Mouse (Mus musculus): ENCODE measurements around the gene Adgrd1.
"Not testable (repeated sequence)": the region's sequence is repeated elsewhere in the genome, so short reads cannot be mapped to it uniquely, and the experiment has no call there.

Gene Adgrd1

DNA sequence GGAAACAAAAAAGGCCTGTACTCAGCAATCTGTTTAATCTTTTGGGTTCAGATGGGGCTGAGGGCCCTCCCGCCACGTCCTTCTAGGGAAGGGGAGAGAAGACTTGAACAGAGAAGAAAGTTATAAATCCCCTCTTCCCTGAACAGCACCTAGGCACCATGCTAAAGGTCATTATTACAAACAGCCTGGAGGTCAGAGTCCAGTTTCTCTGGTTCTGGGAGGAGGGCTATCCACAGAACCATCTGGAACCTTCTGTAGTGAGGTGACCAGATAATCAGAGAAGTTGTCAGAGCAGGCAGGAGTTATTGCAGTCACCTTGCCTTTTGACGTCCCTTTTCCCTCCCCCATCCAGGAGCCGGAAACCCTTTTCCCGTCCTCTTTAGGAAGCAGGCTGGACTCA lies 2.3 kb upstream of the Adgrd1 start:
- DNase-seq: peak; percentile 23

DNA sequence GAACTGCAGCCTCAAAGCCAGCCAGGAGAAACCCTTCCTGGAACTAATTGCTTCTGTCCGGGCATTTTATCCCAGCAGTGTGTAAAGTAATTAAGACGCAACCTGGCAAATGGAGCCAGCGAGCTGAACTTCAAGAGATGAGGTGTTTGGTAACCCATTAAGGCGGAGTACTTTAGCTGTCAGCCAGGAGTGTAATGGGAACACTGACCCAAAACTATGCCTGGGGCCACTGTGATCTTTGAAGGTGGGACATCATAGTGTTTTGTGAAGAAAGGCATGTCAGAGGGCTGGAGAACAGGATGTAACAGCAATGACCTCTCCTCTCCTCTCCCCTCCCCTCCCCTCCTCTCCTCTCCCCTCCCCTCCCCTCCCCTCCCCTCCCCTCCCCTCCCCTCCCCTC lies 7.5 kb downstream of the Adgrd1 start:
- no peak for DNase-seq

DNA sequence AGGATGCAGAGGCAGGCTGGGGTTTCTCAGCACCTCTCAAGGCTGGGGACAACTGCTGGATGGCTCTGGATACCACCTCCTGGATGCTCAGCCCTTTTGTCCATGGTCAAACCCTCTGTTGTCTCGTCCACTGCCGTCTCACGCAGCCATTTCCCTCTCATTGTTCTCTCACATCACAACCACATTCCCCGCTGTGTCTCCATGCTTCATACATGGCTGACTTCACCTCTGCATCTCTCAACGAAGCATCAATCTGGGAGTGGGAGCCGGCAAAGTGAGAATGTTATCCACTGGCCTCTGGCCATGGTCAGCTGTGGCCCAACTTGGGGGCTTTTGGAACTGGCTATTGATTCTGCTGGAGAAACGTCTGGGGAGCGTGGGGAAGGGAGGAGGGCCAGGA lies 15.2 kb downstream of the Adgrd1 start:
- DNase-seq: no peak

DNA sequence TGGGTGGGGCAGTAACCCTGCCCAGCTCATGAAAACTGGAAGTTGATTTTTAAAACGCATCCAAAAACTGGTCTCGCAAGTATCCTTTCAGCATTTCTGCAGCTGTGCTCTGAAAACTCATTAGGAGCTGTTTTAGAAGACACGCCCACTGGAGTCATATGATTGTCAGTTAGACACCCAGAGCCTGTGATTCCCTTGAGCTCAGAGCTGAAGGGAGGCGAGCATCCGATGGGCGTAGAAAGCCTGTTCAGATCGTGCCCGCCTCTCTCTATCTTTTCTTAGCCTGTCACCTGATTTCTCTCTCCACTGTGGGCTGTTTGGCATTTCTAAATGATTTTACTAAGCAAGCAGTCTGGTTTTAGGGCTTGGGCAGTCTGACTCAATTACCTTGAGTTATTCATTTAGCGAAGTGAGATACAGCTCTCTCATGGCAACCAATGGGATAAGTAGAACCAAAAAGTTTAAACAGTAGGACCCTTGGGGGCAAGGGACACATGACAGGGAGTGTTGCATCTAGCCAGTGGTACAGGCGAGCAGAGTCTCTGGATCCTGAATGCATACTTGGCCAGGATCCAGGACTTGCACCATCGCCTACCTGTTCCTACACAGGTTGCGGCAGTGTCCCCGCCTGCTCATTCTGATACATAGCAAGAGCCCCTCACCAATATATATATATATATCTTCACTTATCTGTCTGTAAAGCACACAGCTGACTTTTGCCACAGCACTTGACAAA lies 17.4 kb downstream of the Adgrd1 start:
- no peak for DNase-seq

DNA sequence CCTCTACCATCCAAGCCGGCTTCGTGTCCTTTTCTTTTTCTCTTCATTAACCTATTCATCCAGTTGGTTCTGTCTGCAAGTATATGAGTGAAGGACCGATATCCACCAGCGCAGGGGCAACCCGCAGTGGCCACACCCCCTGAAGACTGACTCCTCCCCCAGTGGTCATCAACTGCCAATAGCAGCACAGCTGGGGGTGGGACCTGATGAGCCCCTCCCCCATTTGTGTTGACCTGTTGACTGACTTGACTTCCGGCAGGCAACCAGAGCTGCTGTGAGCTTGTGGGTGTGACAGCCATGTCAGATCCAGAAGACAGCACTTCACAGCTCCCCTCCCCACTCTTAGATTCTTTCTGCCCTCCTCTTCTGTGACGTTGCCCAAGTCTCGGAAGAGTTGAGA lies 19.7 kb downstream of the Adgrd1 start:
- no peak for DNase-seq

DNA sequence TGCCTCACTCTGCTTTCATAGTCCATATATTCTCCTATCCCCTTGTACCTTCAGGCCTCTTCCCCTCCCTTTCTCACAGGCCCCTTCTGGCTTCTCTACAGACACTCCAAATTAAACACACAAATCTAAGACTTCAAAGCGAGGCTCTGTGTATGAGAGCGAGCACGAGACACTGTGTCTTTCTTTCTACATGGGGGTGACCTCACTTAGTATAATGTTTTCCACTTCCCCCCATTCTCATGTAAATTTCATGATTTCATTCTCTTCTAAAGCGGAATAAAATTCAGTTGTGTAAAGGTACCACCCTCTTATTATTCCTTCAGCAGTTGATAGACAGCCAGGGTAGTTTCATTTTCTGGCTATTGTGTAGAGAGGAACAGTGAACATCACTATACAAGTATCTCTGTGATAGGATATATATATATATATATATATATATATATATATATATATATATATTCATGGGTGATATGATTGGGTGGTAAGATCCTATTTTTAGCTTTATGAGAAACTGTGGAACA lies 21.1 kb downstream of the Adgrd1 start:
- DNase-seq: no peak

DNA sequence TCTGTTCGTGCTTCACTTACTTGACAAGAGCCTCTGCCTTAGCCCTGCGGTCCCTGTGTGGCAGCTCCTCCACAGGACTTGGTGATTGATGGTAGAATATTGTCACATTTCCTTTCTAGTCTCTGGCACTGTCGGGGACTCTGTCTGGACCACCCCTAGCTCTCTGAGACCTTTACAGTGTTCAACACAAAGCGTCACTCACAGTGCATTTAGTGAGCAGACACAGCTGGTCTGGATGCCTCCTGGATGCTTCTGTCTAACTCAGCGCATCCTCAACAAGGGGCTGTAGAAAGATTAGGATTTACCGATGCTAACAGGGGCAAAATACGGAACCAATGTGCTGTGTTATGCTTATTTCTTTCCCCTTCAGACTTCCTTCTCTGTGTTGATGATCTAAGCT lies 22.0 kb downstream of the Adgrd1 start:
- DNase-seq: no peak

DNA sequence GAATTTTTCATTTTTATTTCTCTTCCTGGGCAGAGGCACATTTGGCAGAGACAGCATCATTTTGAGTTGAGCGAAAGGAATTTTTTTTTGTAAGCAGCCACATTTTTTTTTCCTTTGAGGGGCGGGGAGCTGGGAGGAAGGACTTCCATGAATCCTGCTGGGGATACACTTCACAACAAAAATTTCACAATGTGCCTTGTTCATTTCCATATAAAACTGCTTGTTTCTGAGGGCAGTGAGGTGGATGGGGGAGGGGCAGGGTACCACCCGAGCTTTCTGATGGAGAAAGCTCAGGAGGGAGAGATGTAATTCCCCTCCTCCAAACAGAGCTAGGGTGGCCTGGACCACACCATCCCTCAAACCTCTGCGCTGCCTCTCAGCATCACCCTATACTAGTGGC lies 22.6 kb downstream of the Adgrd1 start:
- no peak for DNase-seq

DNA sequence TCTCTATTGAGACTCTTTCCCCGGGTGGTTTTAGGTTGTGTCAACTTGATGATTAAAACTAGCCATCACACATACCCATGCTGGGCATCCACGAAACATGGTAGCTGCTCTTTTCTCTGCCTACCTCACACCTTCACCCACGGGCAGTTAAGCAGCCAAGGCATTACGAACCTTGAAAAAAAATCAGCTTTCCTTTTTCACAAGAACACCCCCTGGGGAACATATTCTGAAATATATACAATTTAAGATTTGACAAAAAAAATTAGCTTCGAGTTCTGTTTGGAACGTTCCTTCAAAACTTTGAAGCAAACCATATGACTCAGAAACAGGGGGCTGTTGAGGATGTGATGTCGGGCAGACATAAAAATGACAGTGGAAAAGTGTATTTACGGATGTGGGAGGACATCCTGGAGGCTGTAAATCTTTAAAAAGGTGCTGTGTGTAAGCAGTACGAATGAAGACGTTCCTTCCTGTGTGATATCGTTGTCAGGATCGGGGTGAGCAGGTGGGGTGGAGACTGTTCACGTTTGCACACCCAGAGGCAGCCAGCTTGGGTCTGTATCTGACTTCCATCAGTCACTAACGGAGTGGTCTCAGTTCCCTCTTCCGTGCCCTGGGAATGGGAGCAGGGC lies 25.2 kb downstream of the Adgrd1 start:
- DNase-seq: no peak

DNA sequence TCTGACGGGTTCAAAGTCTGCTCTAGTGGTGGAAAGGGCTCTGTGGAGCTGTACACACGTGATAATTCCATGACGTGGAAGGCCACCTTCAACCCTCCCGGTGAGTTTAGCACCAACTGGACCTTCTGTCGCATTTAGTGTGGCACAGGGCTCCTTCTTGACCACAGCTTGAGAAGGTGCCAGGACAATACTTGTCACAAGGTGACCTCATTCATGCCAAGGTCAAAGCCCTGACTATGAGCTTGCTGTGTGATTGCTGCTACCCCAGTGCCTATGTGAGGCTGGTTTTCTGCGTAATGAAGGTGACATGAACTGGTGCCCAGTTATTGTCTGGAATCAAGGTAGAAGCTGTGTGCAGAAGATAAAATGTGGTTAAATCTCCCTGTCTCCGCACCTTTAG lies 25.9 kb downstream of the Adgrd1 start:
- DNase-seq: no peak

DNA sequence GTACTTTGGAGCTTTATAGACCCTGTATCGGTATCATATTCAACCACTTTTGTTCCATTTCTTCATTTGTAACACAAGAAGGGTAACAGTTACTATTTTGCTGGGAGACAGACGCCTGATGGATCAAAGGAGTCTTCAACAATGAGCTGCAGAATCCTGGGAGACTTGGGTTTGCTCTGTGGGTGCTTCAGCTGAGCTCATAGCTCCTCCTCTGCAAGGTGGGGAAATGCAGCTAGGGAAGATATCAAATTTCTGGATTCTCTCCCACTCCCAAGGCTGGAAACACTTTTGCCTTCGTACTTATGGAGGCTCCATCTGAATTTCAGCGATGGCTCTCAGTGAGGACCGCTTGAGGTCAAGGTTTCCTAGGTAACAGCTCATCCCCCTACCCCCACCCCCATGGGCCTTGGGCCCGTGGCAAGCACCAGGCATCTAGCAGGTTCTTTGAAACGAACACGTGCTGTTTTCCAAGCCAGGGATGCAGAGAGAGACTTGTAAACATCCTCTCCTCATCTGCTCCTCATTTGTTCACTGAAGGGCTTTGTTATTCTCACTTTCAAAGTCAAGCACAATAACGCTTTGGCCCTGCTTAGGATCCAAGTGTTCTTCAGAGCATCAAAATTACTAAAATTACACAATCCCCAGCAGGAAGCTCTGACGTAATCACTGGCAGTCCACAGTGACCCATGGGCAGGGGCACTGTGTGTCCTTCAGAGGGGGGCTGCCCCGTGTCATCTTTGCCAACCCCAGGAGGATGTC lies 27.7 kb downstream of the Adgrd1 start:
- no peak for DNase-seq

DNA sequence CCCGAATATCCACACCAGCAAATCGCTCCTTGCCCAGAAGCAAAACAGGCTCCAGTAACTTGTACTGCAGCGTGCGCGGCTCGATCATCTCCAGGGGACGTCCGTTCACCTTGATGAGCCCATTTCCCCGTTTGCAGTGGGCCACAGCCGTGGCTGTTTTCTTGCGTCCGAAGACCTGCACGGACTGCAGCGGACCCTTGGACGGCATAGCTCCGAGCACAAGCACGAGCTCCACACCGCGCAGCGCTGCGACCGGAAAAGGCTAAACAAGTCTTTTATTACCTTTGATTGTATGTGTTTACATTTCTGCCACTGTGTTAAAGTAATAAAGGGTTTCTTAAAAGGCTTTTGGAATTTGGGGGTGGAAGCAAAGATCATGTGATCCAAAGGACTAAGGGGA lies 31.8 kb downstream of the Adgrd1 start:
- DNase-seq: not testable (repeated sequence)

DNA sequence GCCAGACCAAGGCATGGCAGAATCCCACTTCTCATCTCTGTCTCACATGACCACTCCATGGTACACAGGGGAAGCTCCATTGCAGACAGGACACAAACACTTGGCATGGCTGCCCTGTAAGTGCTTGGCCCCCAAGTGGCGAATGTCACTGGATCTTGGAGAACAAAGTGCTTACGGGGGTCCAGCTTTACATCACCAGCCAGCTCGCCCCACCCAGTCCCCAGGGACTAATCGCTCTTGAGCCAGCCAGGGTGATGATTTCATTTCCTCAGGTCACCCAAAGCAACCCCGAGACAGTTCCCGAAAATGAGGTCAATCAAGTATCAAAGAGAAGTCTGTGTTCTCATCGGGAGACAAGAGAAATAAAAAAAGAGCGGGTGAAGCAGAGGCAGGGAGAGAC lies 33.8 kb downstream of the Adgrd1 start:
- no peak for DNase-seq

DNA sequence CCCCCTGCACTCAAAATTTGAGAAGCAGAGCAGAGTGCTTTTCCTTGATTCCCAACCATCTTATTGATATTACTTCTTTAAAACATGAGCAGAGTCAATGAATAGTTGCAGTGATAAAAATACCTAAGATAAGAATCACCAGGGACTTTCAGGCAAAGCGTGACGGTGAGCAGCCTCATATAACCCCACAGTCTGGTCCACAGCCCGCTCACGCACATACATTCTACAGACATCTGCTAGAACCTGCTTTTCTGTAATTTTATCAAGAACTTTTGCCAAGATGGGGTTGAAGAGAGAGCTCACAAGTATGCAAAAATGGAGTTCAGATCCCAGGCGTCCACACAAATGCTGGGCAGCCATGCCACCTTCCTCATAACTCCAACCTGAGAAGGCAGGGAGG lies 40.9 kb downstream of the Adgrd1 start:
- no peak for DNase-seq

DNA sequence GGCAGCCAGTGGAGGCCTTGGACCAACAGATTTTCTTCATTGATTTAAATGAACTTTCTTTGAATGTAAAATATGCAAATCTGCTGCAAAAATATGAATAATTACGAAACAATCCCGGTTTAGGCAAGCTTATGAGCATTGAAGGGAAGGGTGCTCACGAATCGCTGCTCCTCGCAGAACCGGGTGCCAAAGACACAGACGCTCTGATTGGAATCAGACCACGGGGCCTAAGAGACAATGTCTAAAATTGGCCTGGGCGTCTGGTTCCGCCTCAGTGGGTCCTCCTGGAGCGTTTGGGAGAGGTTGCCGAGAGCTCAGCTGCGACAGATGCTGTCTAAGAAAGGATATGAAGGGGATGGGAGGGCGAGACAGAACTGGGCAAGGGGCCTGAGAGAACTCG lies 42.0 kb downstream of the Adgrd1 start:
- DNase-seq: no peak

DNA sequence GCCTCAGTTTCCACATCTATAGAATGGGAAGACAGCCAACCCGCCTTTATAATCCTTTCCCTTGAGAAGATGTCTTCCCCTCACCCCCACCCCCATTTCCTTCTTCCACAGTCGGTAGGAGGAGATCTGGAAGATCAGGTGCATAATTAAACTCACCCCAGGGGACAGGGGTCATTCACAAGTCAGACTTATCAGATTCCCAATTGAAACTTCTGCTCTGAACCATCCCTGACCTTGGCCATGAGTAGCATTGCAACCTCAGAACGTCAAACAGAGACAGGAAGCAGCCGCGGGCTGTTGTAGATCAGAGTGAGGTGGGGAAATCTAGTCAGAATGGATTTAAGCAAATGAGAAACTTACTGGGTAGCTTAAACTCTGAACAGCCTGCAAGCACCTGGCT lies 46.3 kb downstream of the Adgrd1 start:
- no peak for DNase-seq

DNA sequence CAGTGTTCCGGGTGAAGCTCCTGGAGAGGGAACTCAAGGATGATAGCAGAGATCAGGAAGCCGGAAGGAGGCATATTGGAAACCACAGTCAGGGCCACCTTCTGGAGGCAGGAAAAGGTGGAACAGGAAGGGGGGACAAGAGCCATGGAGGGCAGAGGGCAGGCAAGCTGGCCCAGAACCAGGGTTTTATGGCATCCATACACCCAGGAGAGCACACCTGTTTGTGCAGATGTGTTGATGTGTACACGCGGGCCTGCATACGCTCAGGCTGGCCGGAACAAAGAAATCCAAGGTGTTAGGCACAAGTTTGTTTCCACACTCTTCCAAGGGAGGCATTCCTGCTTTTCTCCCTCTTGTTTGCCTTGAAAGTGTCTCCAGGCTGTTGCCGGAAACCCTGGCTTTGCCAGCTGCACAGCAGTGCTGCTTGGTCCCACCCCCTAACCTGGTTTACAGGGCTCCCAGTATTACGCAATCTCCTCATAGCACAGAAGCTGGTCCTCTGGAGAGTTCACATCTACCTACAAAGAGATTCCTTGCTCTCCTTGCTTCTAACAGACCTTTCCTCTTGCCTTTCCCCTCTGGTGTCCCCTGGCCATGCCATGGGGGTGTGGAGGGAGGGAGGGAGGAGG lies 48.9 kb downstream of the Adgrd1 start:
- no peak for DNase-seq

DNA sequence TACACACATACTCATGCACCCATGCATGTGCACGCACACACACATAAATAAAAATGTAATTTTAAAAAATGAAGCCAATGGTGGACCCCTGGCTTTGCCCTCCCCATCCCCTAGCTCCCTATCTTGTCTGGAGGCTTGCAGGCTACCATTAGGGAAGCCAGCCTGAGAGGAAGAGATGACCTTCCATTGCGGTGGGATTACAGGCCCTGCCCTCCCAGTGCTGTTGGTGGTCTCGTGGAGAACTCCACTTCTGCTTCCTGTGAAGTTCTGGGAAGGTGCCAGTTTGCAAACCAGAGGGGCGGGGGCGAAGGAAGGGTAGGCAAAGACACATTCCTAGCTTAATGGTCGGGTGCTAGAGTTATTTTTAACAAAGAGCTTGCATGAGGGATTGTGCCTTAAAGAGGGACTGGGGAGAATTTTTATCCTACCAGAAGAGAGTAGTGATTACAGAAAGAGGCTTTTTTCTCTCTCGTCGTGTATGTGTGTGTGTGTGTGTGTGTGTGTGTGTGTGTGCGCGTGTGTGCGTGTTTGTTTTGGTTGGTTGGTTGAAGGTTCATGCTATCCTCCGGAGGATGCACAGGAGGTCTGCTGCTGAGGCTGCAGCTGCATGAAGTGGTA lies 50.5 kb downstream of the Adgrd1 start:
- no peak for DNase-seq

DNA sequence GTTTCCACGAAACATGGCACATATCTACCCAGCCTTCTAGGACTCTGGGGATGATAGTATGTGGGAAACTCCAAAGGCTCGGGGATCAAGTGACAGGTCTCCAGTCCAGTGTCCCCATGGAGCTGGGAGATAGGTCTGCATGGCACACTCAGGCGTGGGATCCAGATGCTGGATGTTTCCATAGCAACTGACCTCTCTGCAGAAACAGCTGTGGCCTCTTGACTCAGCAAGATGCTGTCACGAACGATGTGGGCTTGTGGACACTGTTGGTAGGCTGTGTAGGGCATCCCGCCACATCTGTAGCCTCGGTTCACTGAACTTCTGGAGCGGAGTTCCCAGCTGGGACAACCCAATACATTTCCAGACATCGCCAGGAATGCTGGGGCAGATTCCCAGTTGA lies 51.9 kb downstream of the Adgrd1 start:
- no peak for DNase-seq

DNA sequence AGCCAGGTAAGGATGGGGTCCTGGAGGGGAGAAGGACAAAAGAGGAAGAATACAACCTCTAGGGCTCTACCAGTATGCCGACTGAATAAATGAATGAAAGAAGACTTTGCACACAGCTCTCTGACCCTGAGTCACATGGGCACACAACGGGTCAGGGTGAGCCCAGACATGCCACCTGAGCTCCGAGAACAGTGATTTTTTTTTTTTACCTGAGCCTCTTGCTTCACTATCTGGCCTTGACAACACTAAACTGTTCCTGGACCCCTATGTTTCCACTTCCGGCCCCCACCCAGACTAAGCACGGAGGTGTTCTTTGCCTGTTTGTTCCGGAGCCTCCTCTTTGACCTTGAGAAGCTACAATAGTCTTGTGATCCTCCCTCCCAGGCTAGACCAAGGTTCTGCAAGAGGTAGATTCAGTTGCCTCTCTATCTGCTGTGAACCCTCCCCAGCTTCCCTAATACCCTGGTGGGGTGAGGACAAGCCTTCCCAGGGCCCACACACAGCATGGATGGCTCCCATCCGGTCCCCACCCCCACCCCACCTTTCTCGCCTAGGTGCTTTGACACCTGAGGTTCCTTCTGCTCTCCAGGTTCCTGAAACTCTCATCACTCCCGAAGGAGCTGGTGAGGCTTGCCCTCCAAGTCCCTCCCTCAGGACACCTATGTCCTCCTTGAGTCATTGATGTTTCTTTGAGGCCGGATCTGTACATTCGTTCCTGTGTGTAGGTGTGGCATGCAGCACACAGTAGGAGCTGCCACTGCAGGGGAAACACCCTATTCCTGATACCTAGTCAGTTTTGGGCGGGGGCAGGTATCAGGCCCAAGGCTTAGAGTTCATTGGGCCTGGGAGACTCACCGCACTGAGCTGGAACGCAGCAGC lies 58.7 kb downstream of the Adgrd1 start:
- DNase-seq: no peak

DNA sequence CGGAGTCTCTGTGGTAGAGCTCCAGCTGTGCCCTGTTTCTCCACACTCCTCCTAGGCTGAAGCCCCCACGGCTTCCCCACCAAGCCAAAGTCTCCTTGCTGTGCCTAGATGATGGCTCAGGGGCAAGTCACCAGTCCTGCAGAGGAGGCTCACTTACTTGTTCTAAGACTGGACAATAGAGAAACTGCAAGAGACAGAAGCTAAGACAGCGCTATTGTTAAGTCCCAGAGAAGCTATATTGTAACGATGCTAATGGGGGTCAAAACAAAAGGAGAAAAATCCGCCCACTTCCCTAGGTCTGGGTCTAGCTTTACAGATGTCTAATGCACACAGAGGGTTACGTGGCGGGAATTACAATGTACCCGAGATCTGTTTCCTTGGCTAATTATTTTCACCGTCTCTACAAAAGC lies 59.4 kb downstream of the Adgrd1 start:
- no peak for DNase-seq
